Mouse (Mus musculus): ENCODE data around the gene Selenom. TPM values are rescaled to one million over a fixed set of nuclear protein-coding genes. Genes with fewer than 3 reads are reported as not detected.

Gene Selenom
- total RNA-seq, 2 experiments from 2014 or later = not detected

- ATAC-seq (replicated peaks; ENCODE audit: low FRiP score, low TSS enrichment, poor library complexity, severe bottlenecking) = no peak
These were observed 5.1 kb upstream of the Selenom start for GRCm38 (mm10) chr11:3509181-3510085.

- no peak for ATAC-seq (replicated peaks; ENCODE audit: low FRiP score, low TSS enrichment, poor library complexity, severe bottlenecking)
These were observed 4.2 kb upstream of the Selenom start for GRCm38 (mm10) chr11:3510321-3510720.

- no peak for ATAC-seq (replicated peaks; ENCODE audit: low FRiP score, low TSS enrichment, poor library complexity, severe bottlenecking)
These were observed 1.2 kb upstream of the Selenom start for GRCm38 (mm10) chr11:3513291-3513690.

- no peak for ATAC-seq (replicated peaks; ENCODE audit: low FRiP score, low TSS enrichment, poor library complexity, severe bottlenecking)
These were observed 732 bp downstream of the Selenom start for GRCm38 (mm10) chr11:3515216-3515615.

- ATAC-seq (replicated peaks; ENCODE audit: low FRiP score, low TSS enrichment, poor library complexity, severe bottlenecking) = no peak
These were observed 1.2 kb downstream of the Selenom start for GRCm38 (mm10) chr11:3515637-3516036.

- no peak for ATAC-seq (replicated peaks; ENCODE audit: low FRiP score, low TSS enrichment, poor library complexity, severe bottlenecking)
These were observed 1.6 kb downstream of the Selenom start for GRCm38 (mm10) chr11:3516121-3516520.

- peak; percentile 40 for ATAC-seq (replicated peaks; ENCODE audit: low FRiP score, low TSS enrichment, poor library complexity, severe bottlenecking)
These were observed 2.7 kb downstream of the Selenom start for GRCm38 (mm10) chr11:3516859-3517845.

DNA sequence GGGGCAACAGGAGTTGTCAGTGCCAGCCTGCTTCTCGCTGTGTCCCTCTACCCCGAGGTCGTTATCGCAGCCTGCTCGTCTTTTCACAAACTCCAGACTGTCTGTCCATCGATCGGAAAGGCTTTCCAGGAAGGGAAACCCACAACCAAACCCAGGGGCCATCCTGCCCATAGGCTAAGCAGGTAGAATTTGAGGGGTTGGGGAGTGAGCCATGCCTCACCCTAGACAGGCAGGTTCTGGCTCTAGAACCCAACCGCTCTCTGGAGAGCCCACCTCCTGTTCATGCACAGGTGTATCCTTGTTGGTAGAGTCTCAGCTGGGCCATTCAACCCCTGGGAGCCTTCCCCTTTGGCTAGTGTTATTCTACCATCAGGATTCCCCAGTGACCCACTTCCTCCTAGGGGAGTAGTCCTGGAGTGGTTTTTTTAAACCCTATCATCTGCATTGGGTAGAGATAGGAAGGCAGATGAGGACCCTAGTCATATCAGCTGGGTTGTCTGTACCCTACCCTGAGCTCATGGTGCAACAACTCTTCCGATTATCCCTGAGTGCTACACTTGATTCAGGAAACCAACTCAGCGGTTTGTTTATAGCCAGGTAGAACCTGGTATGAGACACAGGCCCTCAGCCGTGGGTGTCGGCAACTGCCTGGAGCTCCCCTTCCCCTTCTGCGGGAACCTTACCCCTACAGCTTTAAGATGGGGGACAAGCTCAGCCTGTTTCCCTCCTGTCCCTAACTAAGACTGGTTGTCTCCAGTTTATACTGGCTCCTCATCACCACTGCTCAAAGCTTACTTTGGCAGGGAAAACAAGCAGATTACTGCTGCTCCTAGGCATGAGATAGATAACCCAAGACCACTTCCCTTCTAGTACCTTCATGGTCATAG is 3.6 kb downstream of the Selenom start:
- ATAC-seq (replicated peaks; ENCODE audit: low FRiP score, low TSS enrichment, poor library complexity, severe bottlenecking) = no peak

DNA sequence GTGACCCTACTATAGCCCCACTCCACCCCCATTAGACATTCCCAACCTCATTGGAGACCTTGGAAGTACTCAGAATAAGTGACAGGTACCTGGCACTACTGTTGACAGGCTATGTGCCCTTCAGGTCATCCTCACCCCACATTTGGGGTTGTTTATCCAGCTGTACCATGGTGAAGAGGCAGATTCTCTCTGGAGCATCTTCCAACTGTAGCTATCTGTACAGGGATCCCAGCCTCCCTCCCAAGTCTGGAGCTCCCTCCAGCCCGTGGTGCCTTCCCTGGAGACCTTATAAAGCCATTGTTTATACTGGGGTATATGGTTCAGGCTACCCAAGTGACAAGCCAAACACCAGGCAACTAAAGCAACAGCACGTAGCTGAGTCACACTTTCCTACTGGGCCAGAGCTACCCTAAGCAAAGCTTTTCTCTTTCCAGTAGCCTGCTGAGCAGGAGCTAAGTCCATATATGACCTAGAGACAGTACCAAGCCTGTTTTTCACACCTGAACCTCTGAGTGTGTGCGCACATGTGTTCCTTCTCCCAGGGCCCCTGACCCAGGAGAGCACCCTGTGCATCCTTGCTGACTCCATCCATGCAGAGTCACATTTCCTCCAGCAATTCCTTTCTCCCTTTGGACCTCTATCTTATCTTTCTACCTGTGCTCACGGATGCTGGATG is 4.7 kb downstream of the Selenom start:
- ATAC-seq (replicated peaks; ENCODE audit: low FRiP score, low TSS enrichment, poor library complexity, severe bottlenecking) = no peak

GRCm38 (mm10) chr11:3519756-3520398 is 5.4 kb downstream of the Selenom start:
- ATAC-seq (replicated peaks; ENCODE audit: low FRiP score, low TSS enrichment, poor library complexity, severe bottlenecking) = no peak

GRCm38 (mm10) chr11:3520919-3521318 is 6.4 kb downstream of the Selenom start:
- no peak for ATAC-seq (replicated peaks; ENCODE audit: low FRiP score, low TSS enrichment, poor library complexity, severe bottlenecking)

- ATAC-seq (replicated peaks; ENCODE audit: low FRiP score, low TSS enrichment, poor library complexity, severe bottlenecking) = no peak
These were observed 7.1 kb downstream of the Selenom start for GRCm38 (mm10) chr11:3521339-3522224.

DNA sequence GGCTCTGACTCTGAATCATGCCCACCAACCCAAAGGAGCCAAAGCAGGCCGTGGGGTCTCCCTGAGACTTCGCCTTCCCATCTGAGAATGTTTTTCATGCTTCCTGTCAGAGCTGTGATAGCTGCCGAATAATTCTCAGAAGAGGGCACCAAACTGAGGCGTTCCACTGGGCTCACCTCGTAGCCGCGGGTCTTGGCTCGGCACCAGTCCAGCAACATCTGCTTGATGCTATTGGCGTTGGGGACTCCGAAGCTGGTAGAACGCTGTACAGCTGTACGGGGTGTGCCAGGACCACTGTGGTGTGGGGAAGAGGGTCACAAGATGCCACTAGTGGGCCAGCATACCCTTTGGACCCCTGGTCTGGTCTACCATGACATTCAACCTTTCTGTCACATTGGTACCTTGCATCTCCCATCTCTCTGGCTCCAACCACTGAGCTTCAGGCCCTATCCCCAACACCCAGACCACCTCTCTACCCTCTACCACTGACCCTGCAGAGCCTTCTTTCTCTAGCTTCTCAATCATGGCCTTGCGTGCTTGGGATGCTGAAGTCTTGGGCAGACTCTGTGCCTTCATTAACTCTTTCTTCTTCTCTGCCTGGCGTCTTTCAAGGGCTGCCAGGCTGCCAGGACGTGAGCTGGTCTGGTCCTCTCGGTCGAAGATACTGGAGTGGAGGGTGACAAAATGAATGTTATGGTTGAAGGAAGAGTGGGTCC is 8.0 kb downstream of the Selenom start:
- ATAC-seq (replicated peaks; ENCODE audit: low FRiP score, low TSS enrichment, poor library complexity, severe bottlenecking) = no peak

GRCm38 (mm10) chr11:3523840-3524582 is 9.5 kb downstream of the Selenom start:
- ATAC-seq (replicated peaks; ENCODE audit: low FRiP score, low TSS enrichment, poor library complexity, severe bottlenecking) = no peak

DNA sequence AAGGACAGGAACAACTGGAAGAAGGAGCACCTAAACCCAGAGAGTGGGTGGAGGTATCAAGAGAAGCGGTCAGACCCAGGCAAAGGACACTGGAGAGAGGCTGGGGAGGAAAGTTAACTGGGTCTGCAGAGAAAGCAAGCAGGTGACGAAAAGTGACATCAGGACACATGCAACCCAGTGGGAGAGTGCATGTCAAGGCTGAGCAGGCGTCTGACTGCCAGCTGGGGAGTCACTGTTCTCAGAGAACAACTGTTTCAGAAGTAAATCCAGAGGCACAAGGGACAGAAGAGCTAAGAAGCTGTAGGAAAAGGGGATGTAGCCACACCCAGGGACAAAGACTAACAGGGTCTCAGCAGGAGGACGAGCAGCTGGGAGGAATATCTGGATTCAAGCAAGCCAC is 11.1 kb downstream of the Selenom start:
- no peak for ATAC-seq (replicated peaks; ENCODE audit: low FRiP score, low TSS enrichment, poor library complexity, severe bottlenecking)

DNA sequence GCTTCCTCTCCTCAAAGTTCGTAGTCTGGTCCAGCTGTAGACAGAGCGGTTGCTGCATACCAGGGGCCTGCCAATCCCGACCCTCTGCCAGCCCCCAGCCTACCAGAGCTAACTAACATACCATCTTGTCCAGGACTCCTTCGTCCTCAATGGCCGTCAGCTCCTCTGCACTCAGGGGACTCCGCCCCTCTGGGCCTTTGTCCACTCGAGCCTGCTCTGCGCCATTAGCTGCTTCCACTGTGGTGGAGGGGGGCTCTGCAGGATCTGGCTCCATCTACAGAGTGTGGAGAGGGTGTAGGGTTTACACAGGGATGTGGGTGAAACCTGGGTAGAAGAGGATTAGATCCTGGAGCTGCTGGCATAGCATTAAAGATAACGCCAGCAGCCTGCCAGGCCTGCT is 11.7 kb downstream of the Selenom start:
- no peak for ATAC-seq (replicated peaks; ENCODE audit: low FRiP score, low TSS enrichment, poor library complexity, severe bottlenecking)

All from megakaryocyte-erythroid progenitor cell, adult 5-6 weeks (primary cell).